Mouse (Mus musculus): ENCODE measurements around the gene 1810024B03Rik. TPM values are rescaled to one million over a fixed set of nuclear protein-coding genes. Genes with fewer than 3 reads are reported as not detected.
A peak's percentile ranks its signal among the peaks of the same experiment; 100 is the strongest.

1810024B03Rik gene
- 1.8 and 2.0 TPM in 2 replicates for polyA plus RNA-seq (2015; fragmentation: Nextera tagmentation; extraction: Ambion mirVana)

DNA sequence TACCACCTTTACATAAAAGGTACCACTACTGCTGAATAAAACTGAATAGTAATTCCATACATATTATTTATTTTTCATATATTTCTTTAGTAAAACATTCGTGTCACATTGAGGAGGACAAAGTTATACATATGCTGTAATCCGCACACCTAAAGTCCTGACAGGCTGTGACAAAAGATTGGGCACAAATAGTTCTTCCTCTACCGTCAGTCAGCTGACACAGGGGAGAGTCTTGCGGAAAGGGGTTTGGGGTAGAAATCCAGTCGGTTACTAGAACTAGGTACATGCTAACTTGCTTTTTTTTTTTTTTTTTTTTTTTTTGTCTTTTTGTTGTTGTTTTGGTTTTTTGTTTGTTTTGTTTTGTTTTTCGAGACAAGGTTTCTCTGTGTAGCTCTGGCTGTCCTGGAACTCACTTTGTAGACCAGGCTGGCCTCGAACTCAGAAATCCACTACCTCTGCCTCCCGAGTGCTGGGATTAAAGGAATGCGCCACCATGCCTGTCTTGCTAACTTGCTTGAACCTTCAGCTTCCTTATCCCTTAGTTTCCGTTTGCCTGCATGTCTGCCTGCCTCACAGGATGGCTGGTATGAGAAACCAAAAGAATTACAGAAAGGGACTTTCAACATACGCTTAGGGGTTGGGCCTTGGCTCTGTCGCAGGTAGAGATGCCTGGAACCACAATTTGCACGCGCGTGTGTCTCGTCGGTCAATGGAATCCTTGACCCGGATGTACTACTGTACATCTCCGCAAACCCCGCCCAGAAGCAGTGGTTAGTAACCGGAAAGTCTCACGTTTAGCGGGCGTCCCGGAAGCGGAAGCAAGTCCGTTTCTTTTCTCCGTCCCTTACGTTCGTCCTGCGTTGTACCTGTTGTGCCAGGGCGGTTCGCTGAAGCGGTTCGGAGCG is at the start of gene 1810024B03Rik, which contains the start of gene Snrnp200:
1810024B03Rik (minus strand) TSS at position 734 of the 905 bp plus-strand sequence.
Snrnp200 (plus strand) TSS at position 840 of the 905 bp plus-strand sequence.
- no peaks in the 10 kb centered on the region for H3K9me3 ChIP-seq
- H3K36me3 ChIP-seq = peaks cover 24% of the 10 kb centered on the region
- H3K27ac ChIP-seq = peak within 1 kb of the TSS; percentile 76
- peaks cover 6% of the 10 kb centered on the region for H3K4me1 ChIP-seq (replicated peaks)
- WGBS = 12% methylated on average over 36 of the region's 36 CpGs
- ATAC-seq = peak; percentile 99
- peak within 1 kb of the TSS; percentile 83 for H3K9ac ChIP-seq
- peak within 1 kb of the TSS; percentile 69 for H3K4me2 ChIP-seq (replicated peaks)
- H3K27me3 ChIP-seq (replicated peaks) = no peaks in the 10 kb centered on the region
- peak within 1 kb of the TSS; percentile 76 for H3K4me3 ChIP-seq (replicated peaks)

DNA sequence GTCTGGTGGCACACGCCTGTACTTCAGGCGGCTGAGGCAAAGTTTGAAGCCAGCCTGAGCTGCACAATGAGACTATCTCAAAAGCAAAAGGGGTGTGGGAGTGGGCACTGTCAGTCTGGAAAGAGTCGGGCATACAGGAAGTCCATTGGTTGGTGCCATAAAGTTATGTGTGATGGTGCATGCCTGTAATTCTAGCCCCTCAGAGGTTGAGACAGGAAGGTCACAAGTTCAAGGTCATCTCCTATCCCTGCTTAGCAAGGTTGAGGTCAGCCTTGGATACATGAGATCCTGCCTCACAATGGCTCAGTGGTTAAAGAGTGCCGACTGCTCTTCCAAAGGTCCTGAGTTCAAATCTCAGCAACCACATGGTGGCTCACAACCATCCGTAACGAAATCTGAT is 47.2 kb upstream of the 1810024B03Rik start:
- no peaks in the 10 kb centered on the region for H3K9me3 ChIP-seq
- no peak for ATAC-seq
- peaks cover 6% of the 10 kb centered on the region; the same call in 1 of the 2 replicates for H3K4me1 ChIP-seq (replicated peaks)
- H3K36me3 ChIP-seq = peaks cover 10% of the 10 kb centered on the region; the same call in 1 of the 2 replicates
- H3K9ac ChIP-seq = no peak overlapping the region
- no peaks in the 10 kb centered on the region for H3K27me3 ChIP-seq (replicated peaks)
- 87% methylated on average over 6 of the region's 6 CpGs for WGBS
- H3K4me3 ChIP-seq (replicated peaks) = no peak overlapping the region
- H3K4me2 ChIP-seq (replicated peaks) = no peak overlapping the region
- H3K27ac ChIP-seq = no peak overlapping the region

DNA sequence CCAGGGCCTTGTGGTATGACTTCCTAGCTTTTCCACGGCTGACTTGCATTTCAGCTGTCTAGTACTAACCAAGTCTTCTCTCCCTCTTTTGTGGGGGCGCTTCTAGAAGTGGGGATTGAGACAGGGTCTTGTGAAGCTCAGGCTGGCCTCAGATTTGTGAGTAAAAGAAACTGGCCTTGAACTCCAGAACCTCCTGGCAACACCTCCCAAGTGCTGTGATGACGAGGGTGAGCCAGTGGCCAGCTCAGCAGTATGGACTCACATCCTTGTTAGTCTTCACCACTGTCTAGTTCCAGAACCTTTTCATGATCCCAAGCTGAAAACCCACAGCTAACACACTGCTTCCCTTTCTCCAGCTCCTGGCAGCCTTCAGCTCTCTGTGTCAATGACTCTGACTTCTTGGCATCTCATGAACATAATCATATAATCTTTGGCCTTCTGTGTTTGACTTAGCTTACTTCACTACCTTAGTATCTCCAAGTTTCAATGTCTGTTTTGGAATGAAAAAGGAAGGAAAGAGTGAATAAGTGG is 46.6 kb upstream of the 1810024B03Rik start:
- Histone ChIP-seq H3K27ac (no peak overlapping the region), H3K4me1 (replicated peaks) (peaks cover 6% of the 10 kb centered on the region; the same call in 1 of the 2 replicates), H3K9ac (no peak overlapping the region), H3K9me3 (no peaks in the 10 kb centered on the region), H3K27me3 (replicated peaks) (no peaks in the 10 kb centered on the region), H3K4me3 (replicated peaks) (no peak overlapping the region), H3K36me3 (peaks cover 10% of the 10 kb centered on the region; the same call in 1 of the 2 replicates), H3K4me2 (replicated peaks) (no peak overlapping the region)
- ATAC-seq = no peak
- 84% methylated on average over 3 of the region's 3 CpGs for WGBS

DNA sequence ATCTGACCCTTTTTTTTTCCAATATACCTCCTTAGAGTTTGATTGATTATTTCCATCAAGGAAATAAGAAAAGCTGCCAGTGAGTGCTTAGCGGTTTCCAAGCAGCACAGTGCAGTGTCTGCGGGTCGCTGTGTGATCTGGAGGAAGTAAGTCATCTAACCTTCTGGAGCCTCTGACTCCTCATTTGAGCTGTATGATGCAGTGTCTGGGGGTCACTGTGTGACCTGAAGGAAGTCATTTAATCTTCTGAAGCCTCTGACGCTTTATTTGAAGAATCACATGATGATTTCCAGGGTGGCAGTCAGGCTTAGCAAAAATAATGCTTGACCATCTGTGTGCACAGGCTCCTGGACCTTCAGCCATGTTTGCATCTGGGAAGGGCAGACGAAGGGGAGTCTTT is 44.7 kb upstream of the 1810024B03Rik start:
- Histone ChIP-seq H3K4me3 (replicated peaks) (no peak overlapping the region), H3K27me3 (replicated peaks) (no peaks in the 10 kb centered on the region), H3K36me3 (peaks cover 5% of the 10 kb centered on the region; the same call in 1 of the 2 replicates), H3K4me2 (replicated peaks) (no peak overlapping the region), H3K9me3 (no peaks in the 10 kb centered on the region), H3K27ac (no peak overlapping the region), H3K9ac (no peak overlapping the region), H3K4me1 (replicated peaks) (peaks cover 13% of the 10 kb centered on the region; the same call in 1 of the 2 replicates)
- WGBS = 74% methylated on average over 5 of the region's 5 CpGs
- no peak for ATAC-seq

DNA sequence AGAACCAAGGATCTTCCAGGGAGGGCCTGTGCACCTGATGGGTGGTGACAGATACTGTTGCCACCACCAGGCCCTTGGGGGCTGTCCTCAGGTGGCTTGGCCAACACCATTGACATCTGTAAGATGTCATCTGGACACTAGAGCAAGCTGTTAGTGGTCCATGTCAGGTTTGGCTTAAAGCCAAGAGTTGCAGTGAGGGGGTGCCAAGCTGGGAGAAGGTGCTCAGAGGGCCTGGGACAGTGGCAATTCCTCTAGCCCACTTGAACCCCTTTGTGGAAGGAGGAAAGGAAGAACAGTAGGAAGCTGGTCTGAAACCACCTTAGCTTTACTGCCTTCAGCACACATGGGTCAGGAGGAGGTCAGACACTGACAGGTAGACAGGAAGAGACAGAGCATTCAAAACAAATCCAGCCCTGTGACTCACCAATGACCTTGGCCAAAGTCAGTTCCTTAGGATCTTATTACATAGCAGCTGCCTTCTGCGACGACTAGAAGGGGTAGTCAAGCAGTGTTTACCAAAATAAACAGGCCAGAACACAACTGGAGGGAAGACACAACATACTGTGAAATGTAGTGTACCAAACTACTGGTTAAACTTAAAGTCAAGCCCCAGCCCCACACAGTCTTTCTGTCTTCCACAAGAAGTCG is 43.9 kb upstream of the 1810024B03Rik start:
- Histone ChIP-seq H3K4me1 (replicated peaks) (peaks cover 13% of the 10 kb centered on the region; the same call in 1 of the 2 replicates), H3K9ac (no peak overlapping the region), H3K9me3 (no peaks in the 10 kb centered on the region), H3K4me2 (replicated peaks) (no peak overlapping the region), H3K36me3 (no peaks in the 10 kb centered on the region; the same call in 1 of the 2 replicates), H3K27me3 (replicated peaks) (no peaks in the 10 kb centered on the region), H3K4me3 (replicated peaks) (no peak overlapping the region), H3K27ac (no peak overlapping the region)
- ATAC-seq = no peak
- 61% methylated on average over 3 of the region's 3 CpGs for WGBS

DNA sequence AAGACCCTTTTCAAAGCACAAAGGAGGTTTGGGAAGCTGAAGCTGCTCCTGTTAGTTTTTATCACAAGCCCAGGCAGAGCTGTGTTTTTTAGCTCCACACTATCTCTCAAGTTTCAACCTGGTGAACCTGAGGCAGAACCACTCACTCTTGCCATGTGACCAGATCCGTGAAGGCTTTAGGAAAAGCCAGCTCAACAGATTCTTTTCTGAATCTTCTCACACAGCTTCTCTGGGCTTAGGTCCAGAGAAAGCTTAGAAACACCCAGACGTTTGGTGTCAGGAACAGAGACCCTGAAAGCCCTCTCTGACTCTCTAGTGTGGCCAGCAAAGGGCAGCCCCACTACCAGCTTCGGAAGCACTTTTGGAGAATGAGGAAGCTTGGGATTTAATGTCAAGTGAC is 43.4 kb upstream of the 1810024B03Rik start:
- H3K4me3 ChIP-seq (replicated peaks) = no peak overlapping the region
- no peak overlapping the region for H3K4me2 ChIP-seq (replicated peaks)
- ATAC-seq = no peak
- H3K27me3 ChIP-seq (replicated peaks) = no peaks in the 10 kb centered on the region
- H3K36me3 ChIP-seq = no peaks in the 10 kb centered on the region
- H3K4me1 ChIP-seq (replicated peaks) = peaks cover 18% of the 10 kb centered on the region; the same call in 1 of the 2 replicates
- WGBS = 71% methylated on average over 3 of the region's 3 CpGs
- no peak overlapping the region for H3K27ac ChIP-seq
- H3K9me3 ChIP-seq = no peaks in the 10 kb centered on the region
- no peak overlapping the region for H3K9ac ChIP-seq

DNA sequence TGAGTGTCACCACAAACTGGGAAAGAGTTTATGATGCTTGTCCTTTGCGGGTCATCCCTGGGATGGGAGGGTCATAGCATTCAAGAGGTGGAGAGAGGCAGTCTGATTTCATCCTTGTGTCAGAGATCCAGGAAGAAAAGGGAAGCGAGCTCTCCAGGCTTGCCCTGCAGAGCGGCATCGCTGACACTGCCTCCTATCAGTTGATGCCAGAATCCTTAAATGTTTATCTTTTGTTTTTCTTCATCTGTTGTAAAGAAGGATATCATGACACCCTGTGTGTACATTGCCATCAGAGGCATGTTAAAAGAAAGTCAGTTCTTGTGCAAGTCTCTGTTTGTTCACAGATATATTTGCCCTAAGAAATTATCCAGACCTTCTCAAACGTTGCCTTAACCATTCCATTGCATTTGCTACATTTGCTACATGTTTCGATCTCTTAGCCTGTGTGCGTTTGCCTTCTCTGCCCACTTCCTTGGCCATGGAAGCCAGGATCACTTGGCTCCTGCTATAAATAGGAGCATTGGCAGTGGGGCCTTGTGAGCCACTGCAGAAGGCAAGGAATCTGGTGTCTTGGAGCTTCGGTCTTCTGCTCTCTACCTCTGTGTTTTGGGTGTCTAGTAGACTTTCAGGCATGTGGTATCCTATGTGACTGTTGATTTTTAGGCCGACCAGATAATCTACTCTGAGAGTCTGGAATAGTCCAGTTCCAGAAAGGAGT is 42.4 kb upstream of the 1810024B03Rik start:
- WGBS = 84% methylated on average over 9 of the region's 9 CpGs
- Histone ChIP-seq H3K9me3 (no peaks in the 10 kb centered on the region), H3K27me3 (replicated peaks) (no peaks in the 10 kb centered on the region), H3K36me3 (peaks cover 9% of the 10 kb centered on the region), H3K27ac (no peak overlapping the region), H3K4me3 (replicated peaks) (no peak overlapping the region), H3K4me2 (replicated peaks) (no peak overlapping the region), H3K4me1 (replicated peaks) (peaks cover 18% of the 10 kb centered on the region; the same call in 1 of the 2 replicates), H3K9ac (no peak overlapping the region)
- no peak for ATAC-seq

DNA sequence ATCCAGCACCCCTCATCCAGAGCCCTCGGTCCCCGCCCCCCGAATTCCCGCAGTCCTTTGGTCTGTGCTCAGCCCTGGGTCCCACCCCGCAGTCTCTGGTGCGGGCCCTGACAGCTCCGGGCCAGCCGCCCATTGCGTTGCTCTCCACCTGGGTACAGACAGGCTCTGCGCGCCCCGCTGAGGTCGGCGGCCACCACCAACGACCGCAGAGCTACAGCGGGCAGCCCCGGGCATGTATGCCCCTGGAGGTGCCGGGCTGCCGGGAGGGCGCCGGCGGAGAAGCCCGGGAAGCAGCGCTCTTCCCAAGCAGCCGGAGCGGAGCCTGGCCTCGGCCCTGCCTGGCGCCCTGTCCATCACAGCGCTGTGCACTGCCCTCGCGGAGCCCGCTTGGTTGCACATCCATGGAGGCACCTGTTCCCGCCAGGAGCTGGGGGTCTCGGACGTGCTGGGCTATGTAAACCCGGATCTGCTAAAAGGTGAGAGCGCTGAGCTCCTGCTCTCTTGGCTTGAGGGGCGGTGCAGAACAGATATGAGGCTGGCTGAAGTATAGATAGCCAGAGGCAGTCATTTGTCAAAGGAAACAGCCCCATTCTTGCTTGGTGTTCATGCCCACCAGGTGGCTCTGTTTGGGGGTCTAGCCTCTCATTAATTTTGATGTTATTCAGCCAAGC is 40.4 kb upstream of the 1810024B03Rik start:
- Histone ChIP-seq H3K4me1 (replicated peaks) (peaks cover 18% of the 10 kb centered on the region; the same call in 1 of the 2 replicates), H3K36me3 (peaks cover 14% of the 10 kb centered on the region)
- WGBS = 1% methylated on average over 39 of the region's 39 CpGs

DNA sequence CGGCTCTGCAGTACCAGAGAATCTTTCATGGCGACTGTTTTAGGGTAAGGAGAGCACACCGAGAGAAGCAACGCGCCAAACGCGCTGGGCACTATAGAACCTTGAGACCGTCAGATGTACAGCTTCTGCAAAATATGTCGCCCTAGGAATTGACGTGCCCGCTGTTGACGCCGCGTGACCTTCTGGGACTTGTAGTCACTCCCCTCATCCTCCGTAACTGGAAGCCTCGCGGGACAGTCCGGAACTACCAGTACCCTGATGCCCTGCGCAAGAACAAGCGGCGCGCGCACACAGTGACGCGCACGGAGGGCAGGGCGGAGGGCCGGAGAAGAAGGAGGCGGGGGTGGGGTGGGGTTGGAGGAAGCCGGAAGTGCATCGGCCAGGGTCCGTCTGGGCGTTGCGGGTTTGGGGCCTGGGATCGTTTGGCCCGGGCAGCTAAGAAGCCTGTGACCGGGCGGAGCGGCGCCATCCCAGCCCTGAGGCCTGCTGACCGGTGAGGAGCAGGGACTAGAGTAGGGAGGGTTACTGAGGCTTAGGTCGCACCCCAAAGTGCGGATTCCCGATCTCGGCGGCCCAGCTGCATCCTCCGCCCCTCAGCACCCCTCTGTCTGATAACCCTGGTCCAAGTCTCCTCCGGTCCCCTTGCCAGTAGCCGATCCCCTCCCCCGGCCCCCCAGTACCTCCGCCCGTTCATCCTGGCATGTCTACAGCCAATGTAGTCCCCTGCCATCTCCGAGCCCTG is 39.7 kb upstream of the 1810024B03Rik start, which contains the start of the genes Ciao1 and Tmem127:
Ciao1 (minus strand) TSS at position 225 of the 742 bp plus-strand sequence.
Tmem127 (plus strand) TSS at position 317 of the 742 bp plus-strand sequence.
- Histone ChIP-seq H3K9me3 (no peaks in the 10 kb centered on the region), H3K27me3 (replicated peaks) (no peaks in the 10 kb centered on the region), H3K9ac (peak within 1 kb of the TSS; percentile 88), H3K4me1 (replicated peaks) (peaks cover 18% of the 10 kb centered on the region; the same call in 1 of the 2 replicates), H3K36me3 (peaks cover 17% of the 10 kb centered on the region), H3K4me2 (replicated peaks) (peak within 1 kb of the TSS; percentile 98), H3K27ac (peak within 1 kb of the TSS; percentile 57), H3K4me3 (replicated peaks) (peak within 1 kb of the TSS; percentile 90)
- WGBS = under 1% methylated on average over 53 of the region's 53 CpGs
- peak; percentile 99 for ATAC-seq

More for the DNA sequence above, 40.4 kb upstream of the 1810024B03Rik start:
- H3K9ac ChIP-seq = peak overlapping the region; percentile 88
- ATAC-seq = peak; percentile 72
- no peaks in the 10 kb centered on the region for H3K9me3 ChIP-seq
- H3K27me3 ChIP-seq (replicated peaks) = no peaks in the 10 kb centered on the region
- H3K27ac ChIP-seq = peak overlapping the region; percentile 57
- H3K4me3 ChIP-seq (replicated peaks) = peak overlapping the region; percentile 90
- peak overlapping the region; percentile 98 for H3K4me2 ChIP-seq (replicated peaks)

DNA sequence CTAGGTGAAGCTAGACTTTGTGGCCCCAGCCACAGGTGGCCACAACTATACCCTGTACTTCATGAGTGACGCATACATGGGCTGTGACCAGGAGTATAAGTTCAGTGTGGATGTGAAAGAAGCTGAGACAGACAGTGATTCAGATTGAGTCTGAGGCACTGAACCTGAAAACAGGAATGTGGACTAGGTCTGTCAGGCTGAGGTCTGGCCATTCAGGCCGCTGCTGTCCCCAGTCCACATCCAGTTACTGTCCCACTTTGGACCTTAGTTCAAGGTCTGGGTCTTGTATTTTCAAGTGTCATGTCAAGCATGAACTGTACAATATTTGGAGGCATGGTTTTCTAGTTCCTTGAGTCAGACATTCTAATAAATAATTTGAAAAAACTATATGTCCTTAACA is 32.0 kb upstream of the 1810024B03Rik start:
- ATAC-seq = no peak
- no peak overlapping the region for H3K4me3 ChIP-seq (replicated peaks)
- 97% methylated on average over 2 of the region's 2 CpGs for WGBS

More for the DNA sequence above, 32.0 kb upstream of the 1810024B03Rik start:
- peaks cover 41% of the 10 kb centered on the region for H3K36me3 ChIP-seq
- H3K4me1 ChIP-seq (replicated peaks) = no peaks in the 10 kb centered on the region
- no peak overlapping the region for H3K9ac ChIP-seq
- H3K4me2 ChIP-seq (replicated peaks) = no peak overlapping the region
- H3K9me3 ChIP-seq = no peaks in the 10 kb centered on the region
- H3K27ac ChIP-seq = no peak overlapping the region
- H3K27me3 ChIP-seq (replicated peaks) = no peaks in the 10 kb centered on the region

All from intestine, embryonic 15.5 days (tissue).